10 mouse cellular contexts compared by ENCODE assay signal in genomic region chr11:7142725-7143124, GRCm38 (mm10). TPM values are rescaled to one million over a fixed set of nuclear protein-coding genes. Genes with fewer than 3 reads are reported as not detected.
DNase-seq lines count a peak whose midpoint lies in the region; ATAC-seq lines count a peak whose summit lies in the region.
"Had no signal": no experiment of that assay in that cellular context is flagged by ENCODE, and none has a peak within 500 bp of the region (broad histone marks: within the 10 kb centered on the region; RNA-seq: fewer than 3 reads in every experiment).

No protein-coding gene starts in this region.

- WGBS in hindbrain, embryonic 14.5 days: 59% methylated on average over 3 of the region's 3 CpGs
- 57% methylated on average over 3 of the region's 3 CpGs for WGBS in hindbrain, embryonic 12.5 days
- WGBS in stomach, embryonic 14.5 days: 24% methylated on average over 3 of the region's 3 CpGs

- H3K4me2 ChIP-seq in hindbrain, embryonic 14.5 days (replicated peaks): no peak overlapping the region
- no peak overlapping the region for H3K4me2 ChIP-seq in hindbrain, embryonic 12.5 days (replicated peaks)
- no peak overlapping the region for H3K4me2 ChIP-seq in stomach, embryonic 14.5 days (replicated peaks; ENCODE audit: low read depth, low read length)
- H3K4me2 ChIP-seq: hindbrain, embryonic 13.5 days had no signal

- H3K27me3 ChIP-seq in hindbrain, embryonic 14.5 days (ENCODE audit: control insufficient read depth, insufficient read depth, low read length): no peaks in the 10 kb centered on the region
- no peaks in the 10 kb centered on the region for H3K27me3 ChIP-seq in hindbrain, embryonic 12.5 days
- H3K27me3 ChIP-seq in stomach, embryonic 14.5 days (ENCODE audit: control insufficient read depth, insufficient read depth, low read length): no peaks in the 10 kb centered on the region
- H3K27me3 ChIP-seq: hindbrain, embryonic 13.5 days had no signal

- H3K4me1 ChIP-seq in hindbrain, embryonic 14.5 days (replicated peaks; ENCODE audit: control insufficient read depth, insufficient read depth, low read length): no peaks in the 10 kb centered on the region
- no peaks in the 10 kb centered on the region for H3K4me1 ChIP-seq in hindbrain, embryonic 12.5 days
- 0 out of 2 replicates have a peak, but pooled peaks cover 3% of the 10 kb centered on the region for H3K4me1 ChIP-seq in stomach, embryonic 14.5 days (ENCODE audit: control insufficient read depth, insufficient read depth, low read length)
- H3K4me1 ChIP-seq: hindbrain, embryonic 13.5 days had no signal

- H3K27ac ChIP-seq in hindbrain, embryonic 14.5 days: no peak overlapping the region
- H3K27ac ChIP-seq in hindbrain, embryonic 12.5 days: no peak overlapping the region
- H3K27ac ChIP-seq in stomach, embryonic 14.5 days (ENCODE audit: low read length): no peak overlapping the region
- H3K27ac ChIP-seq: hindbrain, embryonic 13.5 days had no signal

- H3K4me3 ChIP-seq in hindbrain, embryonic 14.5 days (replicated peaks; ENCODE audit: low read length): no peak overlapping the region
- no peak overlapping the region for H3K4me3 ChIP-seq in hindbrain, embryonic 12.5 days
- no peak overlapping the region for H3K4me3 ChIP-seq in stomach, embryonic 14.5 days (ENCODE audit: low read depth, low read length)
- H3K4me3 ChIP-seq: hindbrain, embryonic 13.5 days had no signal

- ATAC-seq in hindbrain, embryonic 14.5 days (ENCODE audit: low FRiP score): no peak
- ATAC-seq in hindbrain, embryonic 12.5 days (ENCODE audit: low FRiP score): no peak
- ATAC-seq in stomach, embryonic 14.5 days (ENCODE audit: insufficient number of reproducible peaks, insufficient read depth, low FRiP score, low read depth): peak; percentile 75
- no peak for ATAC-seq in CD4-positive, CD25-positive, alpha-beta regulatory T cell, adult 4 months

- H3K36me3 ChIP-seq in hindbrain, embryonic 14.5 days (replicated peaks; ENCODE audit: control insufficient read depth, insufficient read depth): peaks cover 24% of the 10 kb centered on the region
- 0 out of 2 replicates have a peak, but pooled peaks cover 6% of the 10 kb centered on the region for H3K36me3 ChIP-seq in hindbrain, embryonic 12.5 days
- no peaks in the 10 kb centered on the region; the same call in 1 of the 2 replicates for H3K36me3 ChIP-seq in stomach, embryonic 14.5 days (ENCODE audit: control insufficient read depth, insufficient read depth, low read length)

- peak; percentile 38 for DNase-seq in hindbrain, embryonic 14.5 days (ENCODE audit: low spot score)
- DNase-seq in embryo, embryonic 11.5 days (ENCODE audit: low read depth, low spot score): peak; percentile 57
- peak; percentile 76 for DNase-seq in kidney, postnatal 14 days
- DNase-seq in spleen, postnatal 14 days (ENCODE audit: low spot score in 2 of 2): no peak
- no peak for DNase-seq in cerebellum, adult 18-20 months

- no peaks in the 10 kb centered on the region for H3K9me3 ChIP-seq in hindbrain, embryonic 14.5 days (ENCODE audit: control insufficient read depth, low read length)
- no peaks in the 10 kb centered on the region for H3K9me3 ChIP-seq in hindbrain, embryonic 12.5 days (replicated peaks)
- H3K9me3 ChIP-seq in stomach, embryonic 14.5 days (ENCODE audit: control insufficient read depth, low read depth, low read length): no peaks in the 10 kb centered on the region
- H3K9me3 ChIP-seq: hindbrain, embryonic 13.5 days had no signal

- H3K9ac ChIP-seq in hindbrain, embryonic 14.5 days: no peak overlapping the region
- H3K9ac ChIP-seq in hindbrain, embryonic 12.5 days: no peak overlapping the region
- no peak overlapping the region for H3K9ac ChIP-seq in stomach, embryonic 14.5 days (replicated peaks; ENCODE audit: low read depth, low read length)
- H3K9ac ChIP-seq: hindbrain, embryonic 13.5 days had no signal

RNA-seq across cellular contexts. Expression of gene Gm11985, which starts 45.6 kb away (rescaled TPM):
- polyA plus RNA-seq in hindbrain, embryonic 14.5 days (2014; fragmentation: Nextera tagmentation; extraction: Ambion mirVana): not detected in 2 replicates
- polyA plus RNA-seq in hindbrain, embryonic 12.5 days (2016; fragmentation: Nextera tagmentation; extraction: Ambion mirVana): not detected in 2 replicates
- 0.25 TPM in 1 of 2 replicates, not detected in the other for polyA plus RNA-seq in stomach, embryonic 14.5 days (2014; fragmentation: Nextera tagmentation; extraction: Ambion mirVana)
- polyA plus RNA-seq in CD4-positive, CD25-positive, alpha-beta regulatory T cell, adult 4 months (2017; shearing (Covaris generic)): not detected
- polyA plus RNA-seq: hindbrain, embryonic 13.5 days; small intestine, adult 2 months had no signal

RNA-seq across cellular contexts. Expression of gene Igfbp1, which starts 54.9 kb away (rescaled TPM):
- polyA plus RNA-seq in hindbrain, embryonic 14.5 days (2014; fragmentation: Nextera tagmentation; extraction: Ambion mirVana): not detected in 2 replicates
- 0.18 and 0.50 TPM in 2 replicates for polyA plus RNA-seq in hindbrain, embryonic 12.5 days (2016; fragmentation: Nextera tagmentation; extraction: Ambion mirVana)
- 1.5 and 1.7 TPM in 2 replicates for polyA plus RNA-seq in stomach, embryonic 14.5 days (2014; fragmentation: Nextera tagmentation; extraction: Ambion mirVana)
- not detected for polyA plus RNA-seq in CD4-positive, CD25-positive, alpha-beta regulatory T cell, adult 4 months (2017; shearing (Covaris generic))

Comparison
In these comparisons a context has a peak if more than half of its experiments do, and no peak if none do; other contexts are left out.
1. DNase-seq: peak in hindbrain, embryonic 14.5 days (single experiment), embryo, embryonic 11.5 days (single experiment) and kidney, postnatal 14 days (single experiment); none in spleen, postnatal 14 days (0 of 2) and cerebellum, adult 18-20 months (0 of 2).